Mouse (Mus musculus) embryo, embryonic 10 days (tissue): Measurements from ENCODE around the gene Cdc37.

Experiments
- DNase-seq: peaks from one replicate; pipeline ENCODE4 v3.0.0-alpha.2; 2015; ENCODE audit warnings: low spot score

Gene Cdc37

DNA sequence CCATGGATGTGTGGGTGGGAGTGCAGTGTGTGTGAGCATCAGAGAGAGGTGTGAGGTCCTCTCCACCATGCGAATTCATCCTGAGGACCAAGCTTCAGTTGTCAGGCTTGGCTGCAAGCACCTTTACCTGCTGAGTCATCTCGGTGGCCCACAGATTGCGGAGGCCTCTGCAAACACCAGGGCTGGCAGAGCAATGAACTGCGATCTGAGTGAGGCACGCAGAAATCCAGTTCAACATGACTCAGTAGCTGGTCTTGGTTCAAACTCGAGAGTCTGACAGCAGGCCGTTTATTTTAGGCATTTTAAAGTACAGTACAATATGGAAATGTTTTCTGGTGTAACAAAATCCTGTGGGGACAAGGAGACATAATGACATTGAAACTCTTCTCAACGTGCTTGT lies 52.0 kb downstream of the Cdc37 start:
- no peak for DNase-seq

- no peak for DNase-seq
Measured at GRCm38 (mm10) chr9:21095958-21096357, 53.8 kb downstream of the Cdc37 start.

GRCm38 (mm10) chr9:21093423-21093822 lies 56.4 kb downstream of the Cdc37 start:
- no peak for DNase-seq

DNA sequence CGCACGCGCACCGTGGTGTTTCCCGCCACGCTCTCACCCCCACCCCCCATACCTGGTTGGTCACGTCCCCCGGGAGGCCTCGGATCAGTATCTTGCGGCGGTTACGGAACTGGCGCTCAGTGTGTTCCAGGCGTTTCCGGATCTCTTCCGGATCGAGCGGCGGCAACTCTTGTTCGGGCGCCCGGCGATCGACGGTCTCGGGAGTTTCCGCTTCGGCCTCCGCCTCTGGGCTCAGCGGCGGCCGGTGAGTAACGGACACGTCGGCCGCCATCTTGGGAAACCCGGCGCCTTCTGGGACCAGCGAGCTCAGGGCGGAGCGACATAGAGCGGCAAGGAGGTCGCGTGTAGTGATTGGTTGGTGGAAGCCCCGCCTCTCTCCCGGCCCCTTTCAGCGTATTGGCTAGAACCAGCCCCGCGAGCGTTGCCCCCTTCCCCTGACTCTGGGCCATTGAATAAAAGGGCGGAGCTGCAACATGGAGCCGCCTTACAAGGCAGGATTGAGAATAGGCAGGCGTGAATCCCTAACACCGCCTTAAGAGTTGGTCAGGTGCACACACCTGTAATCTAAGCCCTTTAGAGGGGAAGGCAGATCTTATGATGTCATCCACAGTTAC lies 58.0 kb downstream of the Cdc37 start, which contains the start of the genes Gm38431 and Raver1:
TSS of gene Gm38431 (minus strand) at position 291 of the 614 bp plus-strand sequence.
TSS of gene Raver1 (minus strand) at position 302 of the 614 bp plus-strand sequence.
- peak; percentile 99 for DNase-seq

- DNase-seq: peak; percentile 52
Measured at GRCm38 (mm10) chr9:21090972-21091706, 58.6 kb downstream of the Cdc37 start.

GRCm38 (mm10) chr9:21090537-21090936 lies 59.2 kb downstream of the Cdc37 start:
- DNase-seq: no peak

- DNase-seq: no peak
Measured at GRCm38 (mm10) chr9:21083324-21083723, 66.5 kb downstream of the Cdc37 start.
